Mouse (Mus musculus) heart, embryonic 15.5 days (tissue): ENCODE results near the gene Ube3c. TPM values are rescaled to one million over a fixed set of nuclear protein-coding genes. Genes with fewer than 3 reads are reported as not detected.
"Not testable (repeated sequence)": the region's sequence is repeated elsewhere in the genome, so short reads cannot be mapped to it uniquely, and the experiment has no call there.

Experiments
- ATAC-seq: fragments of 200-750 bp; cut with Nextera tagmentation; replicated peaks from 2 replicates; pipeline ENCODE4 v1.8.0; 2017; ENCODE audit warnings: low read depth, moderate TSS enrichment; ENCODE audit not compliant: insufficient number of reproducible peaks, insufficient read depth, low FRiP score
- H3K27ac ChIP-seq: fragments of 300-500 bp; sonication (generic); 2 replicates; pipeline ENCODE4 v1.5.1; 2015; ENCODE audit warnings: mild to moderate bottlenecking, inconsistent platforms
- H3K27me3 ChIP-seq: fragments of 300-500 bp; sonication (generic); 2 replicates; pipeline ENCODE4 v1.6.1; 2015; ENCODE audit warnings: inconsistent platforms
- H3K36me3 ChIP-seq: fragments of 300-500 bp; sonication (generic); 2 replicates; pipeline ENCODE4 v1.6.1; 2015; ENCODE audit warnings: mild to moderate bottlenecking, inconsistent platforms
- H3K4me1 ChIP-seq: fragments of 300-500 bp; sonication (generic); replicated peaks from 2 replicates; pipeline ENCODE4 v1.6.1; 2015; ENCODE audit warnings: inconsistent platforms
- H3K4me2 ChIP-seq: fragments of 300-500 bp; sonication (generic); 2 replicates; pipeline ENCODE4 v1.6.1; 2015; ENCODE audit warnings: inconsistent platforms, mild to moderate bottlenecking, moderate library complexity
- H3K4me3 ChIP-seq: fragments of 300-500 bp; sonication (generic); 2 replicates; pipeline ENCODE4 v1.5.1; 2015; ENCODE audit warnings: mild to moderate bottlenecking, inconsistent platforms
- H3K9ac ChIP-seq: fragments of 300-500 bp; sonication (generic); 2 replicates; pipeline ENCODE4 v1.6.1; 2015; ENCODE audit warnings: mild to moderate bottlenecking, inconsistent platforms
- H3K9me3 ChIP-seq: fragments of 300-500 bp; sonication (generic); replicated peaks from 2 replicates; pipeline ENCODE4 v1.6.1; 2016; ENCODE audit warnings: inconsistent platforms
- WGBS: fragments of 180-500 bp; shearing (Covaris S2); methylation state at CpG from one replicate; pipeline ENCODE4 v1.1.7; 2015; ENCODE audit warnings: mixed read lengths; 5-methylcytosine and 5-hydroxymethylcytosine counted together
- polyA plus RNA-seq: library from polyadenylated mRNA; unstranded; fragments of >200 nt; fragmentation: Nextera tagmentation; extraction: Ambion mirVana; gene quantifications from 2 replicates; pipeline ENCODE4 v1.2.1, GENCODE M21; 2015

The Ube3c gene
- 19.6 and 22.2 TPM in 2 replicates for polyA plus RNA-seq

DNA sequence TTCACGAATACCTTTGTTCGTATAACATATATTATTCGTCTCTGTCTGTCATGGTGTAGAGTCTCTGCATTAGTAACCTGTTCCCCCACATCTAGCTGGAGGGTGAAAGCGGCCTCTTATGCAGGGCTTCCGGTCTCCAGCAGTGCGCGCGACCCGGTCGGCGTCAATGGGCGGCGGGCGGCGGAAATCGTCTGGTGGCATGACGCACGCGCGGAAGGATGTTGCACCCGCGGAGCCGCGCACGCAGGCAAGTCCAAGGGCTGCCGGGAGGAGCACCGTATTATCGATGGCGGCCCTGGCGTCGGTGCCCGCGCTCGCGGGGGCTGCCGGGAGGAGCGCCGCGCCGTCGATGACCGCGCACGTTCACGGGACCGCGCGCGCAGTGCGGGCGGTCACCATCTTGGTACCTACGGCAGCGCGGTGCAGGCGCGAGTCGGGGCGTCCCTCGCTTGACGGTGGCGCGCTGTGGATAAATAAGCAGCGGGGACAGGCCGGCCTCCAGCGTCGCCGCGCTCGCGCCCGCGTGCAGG is at the start of gene Ube3c:
Gene Ube3c, plus strand, starts transcription at position 395 of the 530 bp plus-strand sequence.
- H3K36me3 ChIP-seq: 0 out of 2 replicates have a peak, but pooled peaks cover 8% of the 10 kb centered on the region
- H3K4me2 ChIP-seq: peak within 1 kb of the TSS; percentile 92
- H3K4me3 ChIP-seq: peak within 1 kb of the TSS; percentile 85
- under 1% methylated on average over 72 of the region's 72 CpGs for WGBS
- H3K9me3 ChIP-seq: no peaks in the 10 kb centered on the region
- peaks cover 20% of the 10 kb centered on the region for H3K4me1 ChIP-seq
- H3K9ac ChIP-seq: peak within 1 kb of the TSS; percentile 75
- H3K27me3 ChIP-seq: no peaks in the 10 kb centered on the region
- ATAC-seq: peak; percentile 97
- peak within 1 kb of the TSS; percentile 96 for H3K27ac ChIP-seq

DNA sequence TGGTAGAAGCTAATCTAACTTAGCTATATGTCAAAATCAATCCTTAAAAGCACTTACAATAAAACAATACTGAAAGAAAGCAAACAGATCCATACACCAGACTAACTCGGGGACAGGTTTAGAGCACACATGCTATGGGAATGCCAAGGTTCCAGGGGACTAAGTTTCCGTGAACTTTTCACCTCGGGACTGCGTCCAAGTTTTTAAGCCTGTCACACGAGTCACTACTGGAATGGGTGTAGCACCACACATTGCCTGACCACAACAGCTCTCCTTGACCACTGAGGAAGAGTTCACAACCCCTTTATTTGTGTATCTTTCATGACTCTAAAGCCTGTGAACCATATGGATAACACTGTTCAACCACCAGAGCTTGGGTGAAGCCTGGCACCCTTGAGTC is 8.9 kb upstream of the Ube3c start:
- H3K4me2 ChIP-seq: no peak overlapping the region
- no peaks in the 10 kb centered on the region for H3K27me3 ChIP-seq
- ATAC-seq: no peak
- 55% methylated on average over 5 of the region's 5 CpGs for WGBS
- H3K4me1 ChIP-seq: no peaks in the 10 kb centered on the region
- H3K9ac ChIP-seq: no peak overlapping the region
- no peak overlapping the region for H3K4me3 ChIP-seq
- H3K27ac ChIP-seq: no peak overlapping the region
- no peaks in the 10 kb centered on the region for H3K9me3 ChIP-seq
- H3K36me3 ChIP-seq: no peaks in the 10 kb centered on the region

DNA sequence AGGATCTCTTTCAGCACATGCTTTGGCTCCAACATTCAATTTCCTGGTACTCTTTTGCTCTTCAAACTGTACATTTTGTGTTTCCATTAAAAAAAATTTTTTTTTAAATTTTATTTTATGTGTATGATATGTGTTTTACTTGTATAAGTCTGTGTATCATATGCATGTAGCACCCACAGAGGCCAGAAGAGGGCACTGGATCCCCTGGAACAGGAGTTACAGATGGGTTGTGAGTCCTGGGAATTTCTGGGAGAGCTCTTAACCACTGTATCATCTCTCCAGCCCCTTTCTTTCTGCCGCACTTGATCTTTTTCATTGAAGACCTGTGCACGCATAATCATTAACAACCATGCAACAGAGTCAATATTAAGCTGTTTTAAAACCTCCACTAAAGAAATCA is 8.4 kb upstream of the Ube3c start:
- Histone ChIP-seq H3K27ac (no peak overlapping the region), H3K4me1 (no peaks in the 10 kb centered on the region), H3K4me3 (no peak overlapping the region), H3K4me2 (no peak overlapping the region), H3K9me3 (no peaks in the 10 kb centered on the region), H3K9ac (no peak overlapping the region), H3K27me3 (no peaks in the 10 kb centered on the region), H3K36me3 (no peaks in the 10 kb centered on the region)
- WGBS: 88% methylated on average over 2 of the region's 2 CpGs
- no peak for ATAC-seq

DNA sequence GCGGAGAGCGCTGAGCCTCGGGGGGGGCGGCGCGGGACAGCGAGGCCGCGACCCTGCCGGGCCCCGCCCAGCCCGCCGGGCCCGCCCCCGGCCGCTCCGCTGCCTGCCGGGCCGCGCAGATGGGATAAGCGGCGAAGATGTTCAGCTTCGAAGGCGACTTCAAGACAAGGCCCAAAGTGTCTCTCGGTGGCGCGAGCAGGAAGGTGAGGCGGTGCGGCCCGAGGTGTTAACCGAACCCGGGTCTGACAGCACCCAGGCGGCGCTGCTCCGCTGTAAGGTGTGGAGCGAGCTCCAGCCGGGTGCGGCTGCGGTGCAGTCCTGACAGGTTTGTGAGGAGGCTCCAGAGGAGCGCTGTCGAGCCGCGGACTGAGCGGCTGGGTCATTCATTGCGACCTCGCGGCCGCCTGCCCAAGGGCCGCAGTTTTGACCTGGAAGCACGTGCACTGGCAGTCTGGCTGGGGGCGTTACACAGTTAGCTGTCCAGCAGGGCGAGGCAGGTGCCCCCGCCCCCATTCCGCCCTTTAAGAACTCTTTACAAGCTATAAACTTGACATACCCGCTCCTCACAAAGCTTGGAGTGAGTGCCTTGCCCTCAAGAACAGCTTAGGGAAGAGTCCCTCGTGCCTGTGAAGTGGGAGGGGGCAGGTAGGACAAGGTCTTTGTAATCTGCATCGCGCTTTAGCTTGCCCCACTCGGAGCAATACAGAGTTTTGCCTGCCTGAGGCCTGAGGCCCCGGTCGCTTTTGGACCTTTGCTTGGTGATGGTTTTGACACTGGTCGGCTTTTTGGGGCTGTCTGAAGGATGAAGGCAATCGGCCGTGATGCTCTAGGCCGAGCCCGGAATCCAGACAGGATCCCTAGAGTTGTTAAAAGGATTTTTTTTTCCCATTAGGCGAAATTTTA is 587 bp downstream of the Ube3c start:
- 0 out of 2 replicates have a peak, but pooled peaks cover 13% of the 10 kb centered on the region for H3K36me3 ChIP-seq
- no peaks in the 10 kb centered on the region for H3K27me3 ChIP-seq
- H3K27ac ChIP-seq: peak overlapping the region; percentile 96
- peak overlapping the region; percentile 85 for H3K4me3 ChIP-seq
- H3K9me3 ChIP-seq: no peaks in the 10 kb centered on the region
- peaks cover 20% of the 10 kb centered on the region for H3K4me1 ChIP-seq
- peak overlapping the region; percentile 75 for H3K9ac ChIP-seq
- ATAC-seq: peak; percentile 83
- WGBS: 3% methylated on average over 66 of the region's 67 CpGs
- peak overlapping the region; percentile 92 for H3K4me2 ChIP-seq

DNA sequence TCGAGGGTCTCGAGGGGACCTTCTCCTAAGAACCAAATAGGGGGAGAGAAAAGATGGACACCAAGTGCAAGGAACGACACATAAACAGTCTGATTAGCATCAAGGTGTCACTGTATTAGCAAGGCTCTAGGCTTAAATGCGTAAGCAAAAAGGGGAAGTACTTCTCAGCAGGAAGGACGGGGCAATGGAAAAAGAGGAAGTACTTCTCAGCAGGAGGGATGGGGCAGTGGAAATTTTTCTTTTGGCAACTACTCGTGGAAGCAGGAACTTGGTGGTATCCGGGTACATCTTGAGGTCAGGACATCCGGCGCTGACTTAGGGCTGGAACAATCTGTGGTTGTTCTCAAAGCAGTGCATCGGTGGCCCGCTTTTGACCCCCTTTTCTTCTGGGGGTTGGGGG is 5.2 kb downstream of the Ube3c start:
- H3K4me2 ChIP-seq, H3K27ac ChIP-seq, H3K9me3 ChIP-seq, H3K9ac ChIP-seq, ATAC-seq, H3K4me3 ChIP-seq, H3K27me3 ChIP-seq: not testable (repeated sequence)
- H3K4me1 ChIP-seq: peaks cover 20% of the 10 kb centered on the region
- H3K36me3 ChIP-seq: 0 out of 2 replicates have a peak, but pooled peaks cover 13% of the 10 kb centered on the region
- WGBS: 85% methylated on average over 11 of the region's 11 CpGs

DNA sequence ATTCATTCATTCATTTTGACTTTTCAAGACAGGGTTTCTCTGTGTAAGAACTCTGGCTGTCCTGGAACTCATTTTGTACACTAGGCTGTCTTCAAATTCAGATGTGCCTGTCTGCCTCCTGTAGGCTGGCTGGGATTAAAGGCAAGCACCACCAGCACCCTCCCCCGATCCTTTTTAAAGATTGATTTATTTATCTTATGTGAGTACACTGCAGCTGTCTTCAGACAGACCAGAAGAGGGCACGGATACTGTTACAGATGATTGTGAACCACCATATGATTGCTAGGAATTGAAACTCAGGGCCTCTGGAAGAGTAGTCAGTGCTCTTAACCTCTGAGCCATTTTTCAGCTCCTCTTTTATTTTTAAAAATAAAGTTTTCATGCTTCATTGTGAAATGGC is 6.0 kb downstream of the Ube3c start:
- Histone ChIP-seq H3K36me3 (0 out of 2 replicates have a peak, but pooled peaks cover 13% of the 10 kb centered on the region), H3K27me3 (no peaks in the 10 kb centered on the region), H3K4me1 (peaks cover 14% of the 10 kb centered on the region), H3K9ac (no peak overlapping the region), H3K4me2 (no peak overlapping the region), H3K9me3 (no peaks in the 10 kb centered on the region), H3K4me3 (no peak overlapping the region), H3K27ac (no peak overlapping the region)
- 70% methylated on average over 2 of the region's 2 CpGs for WGBS
- ATAC-seq: no peak

DNA sequence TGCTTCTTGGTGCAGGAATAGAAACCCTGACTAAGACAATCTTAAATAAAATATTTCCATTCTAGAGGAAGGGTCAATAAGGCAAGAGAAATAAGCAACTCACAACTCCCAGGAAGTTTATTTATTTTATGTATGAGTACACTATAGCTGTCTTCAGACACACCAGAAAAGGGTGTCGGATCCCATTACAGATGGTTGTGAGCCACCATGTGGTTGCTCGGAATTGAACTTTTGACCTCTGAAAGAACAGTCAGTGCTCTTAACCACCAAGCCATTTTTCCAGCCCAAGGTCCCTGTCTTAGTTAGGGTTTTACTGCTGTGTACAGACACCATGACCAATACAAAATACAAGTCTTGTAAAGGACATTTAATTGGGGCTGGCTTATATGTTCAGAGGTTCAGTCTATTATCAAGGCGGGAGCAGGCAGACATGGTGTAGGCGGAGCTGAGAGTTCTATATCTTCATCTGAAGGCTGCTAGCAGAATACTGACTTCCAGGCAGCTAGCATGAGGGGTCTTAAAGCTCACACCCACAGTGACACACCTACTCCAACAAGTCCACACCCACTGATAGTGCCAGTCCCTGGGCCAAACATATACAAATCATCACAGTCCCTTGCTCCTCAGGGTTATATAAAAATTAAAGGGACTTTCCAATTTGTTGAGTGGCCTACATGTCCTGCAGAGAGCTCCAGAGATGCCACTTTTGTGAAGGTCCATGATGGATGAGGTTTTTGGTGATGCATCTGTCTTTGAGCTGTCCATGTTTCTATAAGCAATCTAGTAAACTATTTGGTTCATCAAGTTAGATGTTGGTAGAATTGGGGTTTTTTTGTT is 9.0 kb downstream of the Ube3c start:
- H3K4me2 ChIP-seq: no peak overlapping the region
- H3K9ac ChIP-seq: no peak overlapping the region
- 0 out of 2 replicates have a peak, but pooled peaks cover 8% of the 10 kb centered on the region for H3K36me3 ChIP-seq
- ATAC-seq: no peak
- H3K4me1 ChIP-seq: no peaks in the 10 kb centered on the region
- H3K4me3 ChIP-seq: no peak overlapping the region
- WGBS: 86% methylated on average over 4 of the region's 4 CpGs
- H3K9me3 ChIP-seq: no peaks in the 10 kb centered on the region
- H3K27ac ChIP-seq: no peak overlapping the region
- H3K27me3 ChIP-seq: no peaks in the 10 kb centered on the region

DNA sequence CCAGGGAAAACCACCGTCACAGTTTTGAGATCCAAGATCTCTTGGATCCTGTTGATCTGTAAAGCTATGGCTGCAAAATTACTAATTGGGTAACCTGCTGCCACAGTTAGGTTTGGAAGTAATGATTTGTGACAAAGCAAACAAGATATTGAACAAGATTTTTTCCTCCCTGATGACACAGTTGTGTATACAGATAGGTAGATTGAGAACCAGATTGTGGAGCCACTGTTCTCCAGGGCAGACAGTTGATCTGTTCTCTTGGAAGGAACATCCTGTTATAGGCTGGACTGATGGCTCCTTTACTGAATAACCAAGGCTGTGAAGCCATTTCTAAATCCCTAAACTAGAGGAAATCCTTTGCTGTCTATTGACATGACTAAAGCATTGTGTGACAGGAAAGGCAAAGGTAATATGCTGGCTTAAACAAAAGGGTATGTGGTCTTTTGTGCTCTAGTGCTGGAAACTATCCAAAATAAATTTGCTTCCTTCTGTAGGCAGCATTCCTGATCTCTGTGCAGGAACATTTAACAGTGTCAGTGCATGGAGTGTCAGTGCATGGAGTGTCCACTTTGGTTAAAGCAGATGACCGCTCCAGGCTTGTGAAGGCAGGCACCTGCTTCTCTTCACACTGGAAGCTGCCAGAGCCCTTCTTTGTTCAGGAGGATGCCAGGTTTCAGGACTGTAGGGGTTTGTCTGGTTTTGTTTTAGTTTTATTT is 15.0 kb downstream of the Ube3c start:
- Histone ChIP-seq H3K27me3 (no peaks in the 10 kb centered on the region), H3K4me2 (no peak overlapping the region), H3K27ac (peak overlapping the region; percentile 51), H3K36me3 (peaks cover 7% of the 10 kb centered on the region), H3K9me3 (no peaks in the 10 kb centered on the region), H3K9ac (no peak overlapping the region), H3K4me3 (no peak overlapping the region), H3K4me1 (peaks cover 10% of the 10 kb centered on the region)
- ATAC-seq: 0 out of 2 replicates have a peak, but pooled peaks have one; percentile 35
- WGBS: 52% methylated on average over 2 of the region's 2 CpGs

DNA sequence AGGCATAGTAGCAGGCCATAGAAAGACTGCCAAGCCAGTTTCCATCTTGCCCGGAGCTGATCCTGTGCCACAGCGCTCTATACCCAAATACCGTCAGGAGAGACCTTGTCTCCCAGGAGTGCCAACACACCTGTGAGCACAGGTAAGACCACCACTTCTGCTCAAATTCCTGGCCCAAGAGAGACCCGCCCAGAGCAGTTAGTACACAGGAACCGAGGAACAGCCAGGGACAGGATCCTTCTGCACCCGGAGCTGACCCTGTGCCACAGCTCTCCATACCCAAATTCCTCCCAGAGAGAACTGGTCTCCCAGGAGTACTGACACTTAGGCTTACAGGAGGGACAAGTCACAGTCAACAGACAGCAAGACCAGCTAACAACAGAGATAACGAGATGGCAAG is 23.1 kb downstream of the Ube3c start:
- 96% methylated on average over 7 of the region's 7 CpGs for WGBS
- H3K4me2 ChIP-seq, H3K9ac ChIP-seq, H3K4me1 ChIP-seq, ATAC-seq, H3K27me3 ChIP-seq, H3K4me3 ChIP-seq, H3K9me3 ChIP-seq, H3K27ac ChIP-seq: not testable (repeated sequence)
- H3K36me3 ChIP-seq: peaks cover 68% of the 10 kb centered on the region

DNA sequence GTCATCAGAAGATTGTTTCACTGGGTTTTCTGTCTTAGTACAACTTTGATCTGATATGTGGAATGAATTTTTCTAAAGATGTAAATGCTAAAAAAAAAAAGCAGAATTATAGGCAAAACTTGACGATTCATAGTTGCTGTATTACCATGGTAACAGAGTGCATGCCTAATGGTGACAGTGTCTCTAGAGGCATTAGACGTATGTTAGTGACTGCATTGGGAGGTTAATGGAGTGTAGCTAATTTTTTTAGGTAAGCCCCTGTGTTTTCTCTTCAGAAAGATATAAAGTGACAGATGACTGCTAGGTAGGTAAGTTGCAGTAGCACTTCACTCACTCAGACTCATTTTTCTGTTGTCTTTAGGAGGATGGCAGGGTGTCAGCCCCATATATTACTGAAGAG is 37.5 kb downstream of the Ube3c start:
- Histone ChIP-seq H3K9me3 (no peaks in the 10 kb centered on the region), H3K27ac (no peak overlapping the region), H3K36me3 (peaks cover 45% of the 10 kb centered on the region), H3K4me2 (no peak overlapping the region), H3K4me1 (no peaks in the 10 kb centered on the region), H3K9ac (no peak overlapping the region), H3K4me3 (no peak overlapping the region), H3K27me3 (no peaks in the 10 kb centered on the region)
- WGBS: 90% methylated on average over 2 of the region's 2 CpGs
- ATAC-seq: no peak
